Mouse (Mus musculus) megakaryocyte, adult 5-6 weeks (primary cell): ENCODE measurements around the gene Hephl1. TPM values are rescaled to one million over a fixed set of nuclear protein-coding genes. Genes with fewer than 3 reads are reported as not detected.

Source experiments
- ATAC-seq: 2 replicates; pipeline ENCODE4 v1.8.0; 2016; ENCODE audit warnings: mild to moderate bottlenecking, inconsistent platforms; ENCODE audit not compliant: poor library complexity, severe bottlenecking
- total RNA-seq, 2 experiments: library from RNA; stranded (forward) in 1 of 2; stranded (reverse) in 1 of 2; fragments of 153-499, 151-499 nt in 1 of 2; fragments of 221-1000, 200-1000 nt in 1 of 2; gene quantifications; 2 replicates each; pipeline versions ENCODE4 v1.2.3 to v1.2.4; 2015 to 2017

Hephl1 gene
- total RNA-seq, 2 experiments from 2014 or later, result not detected

- ATAC-seq, result no peak
Measured at GRCm38 (mm10) chr9:15060847-15061246, 51.1 kb downstream of the Hephl1 start.

GRCm38 (mm10) chr9:15060026-15060425 lies 51.9 kb downstream of the Hephl1 start:
- ATAC-seq, result 0 out of 2 replicates have a peak, but pooled peaks have one; percentile 21

- ATAC-seq, result peak; percentile 7; the same call in 1 of the 2 replicates
Measured at GRCm38 (mm10) chr9:15045740-15046139, 66.2 kb downstream of the Hephl1 start.

GRCm38 (mm10) chr9:15045084-15045669 lies 66.7 kb downstream of the Hephl1 start, which contains the start of gene Panx1:
TSS of gene Panx1 (minus strand) at chr9:15045478.
- peak; percentile 72 for ATAC-seq

- ATAC-seq, result 0 out of 2 replicates have a peak, but pooled peaks have one; percentile 7
Measured at GRCm38 (mm10) chr9:15044391-15045083, 67.4 kb downstream of the Hephl1 start.

- ATAC-seq, result no peak
Measured at GRCm38 (mm10) chr9:15041556-15041955, 70.4 kb downstream of the Hephl1 start.

GRCm38 (mm10) chr9:15039848-15040247 lies 72.1 kb downstream of the Hephl1 start:
- no peak for ATAC-seq

GRCm38 (mm10) chr9:15037704-15038103 lies 74.2 kb downstream of the Hephl1 start:
- ATAC-seq, result peak; percentile 84

GRCm38 (mm10) chr9:15037237-15037636 lies 74.7 kb downstream of the Hephl1 start:
- no peak for ATAC-seq

- no peak for ATAC-seq
Measured at GRCm38 (mm10) chr9:15036807-15037206, 75.1 kb downstream of the Hephl1 start.

GRCm38 (mm10) chr9:15036405-15036804 lies 75.5 kb downstream of the Hephl1 start:
- no peak for ATAC-seq

- no peak for ATAC-seq
Measured at GRCm38 (mm10) chr9:15035979-15036378, 75.9 kb downstream of the Hephl1 start.

GRCm38 (mm10) chr9:15034546-15035273 lies 77.2 kb downstream of the Hephl1 start:
- ATAC-seq, result peak; percentile 54

GRCm38 (mm10) chr9:15033568-15034160 lies 78.2 kb downstream of the Hephl1 start:
- no peak for ATAC-seq

GRCm38 (mm10) chr9:15032797-15033196 lies 79.1 kb downstream of the Hephl1 start:
- ATAC-seq, result no peak

GRCm38 (mm10) chr9:15030771-15031170 lies 81.1 kb downstream of the Hephl1 start:
- no peak for ATAC-seq

- peak; percentile 82 for ATAC-seq
Measured at GRCm38 (mm10) chr9:15029025-15029727, 82.7 kb downstream of the Hephl1 start.

- ATAC-seq, result no peak
Measured at GRCm38 (mm10) chr9:15027725-15028124, 84.2 kb downstream of the Hephl1 start.

GRCm38 (mm10) chr9:15023049-15023448 lies 88.9 kb downstream of the Hephl1 start:
- ATAC-seq, result no peak

GRCm38 (mm10) chr9:15021156-15021555 lies 90.8 kb downstream of the Hephl1 start:
- no peak for ATAC-seq
